Mouse (Mus musculus): ENCODE measurements around the gene Ece2. TPM values are rescaled to one million over a fixed set of nuclear protein-coding genes. Genes with fewer than 3 reads are reported as not detected.
A peak's percentile ranks its signal among the peaks of the same experiment; 100 is the strongest.

Ece2 gene
- polyA plus RNA-seq, 1 experiment from 2014 or later: 0.39 TPM

GRCm38 (mm10) chr16:20672500-20672902, 42.9 kb downstream of the Ece2 start:
- ATAC-seq (ENCODE audit: low read depth): peak; percentile 81
- Histone ChIP-seq H3K9ac (peak overlapping the region; percentile 96), H3K9me3 (replicated peaks) (no peaks in the 10 kb centered on the region), H3K4me3 (replicated peaks) (peak overlapping the region; percentile 98), H3K4me2 (peak overlapping the region; percentile 83), H3K36me3 (peaks cover 35% of the 10 kb centered on the region), H3K27me3 (no peaks in the 10 kb centered on the region), H3K27ac (peak overlapping the region; percentile 95), H3K4me1 (replicated peaks) (peaks cover 47% of the 10 kb centered on the region)
- peak; percentile 91 for DNase-seq
- WGBS (ENCODE audit: insufficient replicate concordance): under 1% methylated on average over 38 of the region's 38 CpGs

GRCm38 (mm10) chr16:20672965-20673705, 43.5 kb downstream of the Ece2 start:
- Histone ChIP-seq H3K9ac (peak overlapping the region; percentile 96), H3K27ac (peak overlapping the region; percentile 95), H3K4me1 (replicated peaks) (peaks cover 54% of the 10 kb centered on the region), H3K9me3 (replicated peaks) (no peaks in the 10 kb centered on the region), H3K4me3 (replicated peaks) (peak overlapping the region; percentile 98), H3K4me2 (peak overlapping the region; percentile 83), H3K27me3 (no peaks in the 10 kb centered on the region), H3K36me3 (peaks cover 41% of the 10 kb centered on the region)
- under 1% methylated on average over 61 of the region's 78 CpGs for WGBS (ENCODE audit: insufficient replicate concordance)
- ATAC-seq (ENCODE audit: low read depth) (peak; percentile 69), DNase-seq (peak; percentile 38)

- Histone ChIP-seq H3K9ac (peak overlapping the region; percentile 96), H3K36me3 (peaks cover 48% of the 10 kb centered on the region), H3K27ac (peak overlapping the region; percentile 95), H3K27me3 (no peaks in the 10 kb centered on the region), H3K4me3 (replicated peaks) (peak overlapping the region; percentile 98), H3K4me2 (peak overlapping the region; percentile 83), H3K9me3 (replicated peaks) (no peaks in the 10 kb centered on the region), H3K4me1 (replicated peaks) (peaks cover 60% of the 10 kb centered on the region)
- WGBS (ENCODE audit: insufficient replicate concordance): 3% methylated on average over 14 of the region's 14 CpGs
- peak; percentile 75 for DNase-seq
- ATAC-seq (ENCODE audit: low read depth): peak; percentile 78
Measured at GRCm38 (mm10) chr16:20673706-20674303, 44.2 kb downstream of the Ece2 start.

GRCm38 (mm10) chr16:20675213-20675612, 45.6 kb downstream of the Ece2 start:
- Histone ChIP-seq H3K4me3 (replicated peaks) (peak overlapping the region; percentile 98), H3K9me3 (replicated peaks) (no peaks in the 10 kb centered on the region), H3K4me1 (replicated peaks) (peaks cover 66% of the 10 kb centered on the region), H3K36me3 (peaks cover 62% of the 10 kb centered on the region), H3K9ac (peak overlapping the region; percentile 96; the same call in 1 of the 2 replicates), H3K27ac (peak overlapping the region; percentile 95), H3K4me2 (peak overlapping the region; percentile 83), H3K27me3 (no peaks in the 10 kb centered on the region)
- 84% methylated on average over 6 of the region's 6 CpGs for WGBS (ENCODE audit: insufficient replicate concordance)
- DNase-seq (no peak), ATAC-seq (ENCODE audit: low read depth) (no peak)

GRCm38 (mm10) chr16:20676702-20677101, 47.1 kb downstream of the Ece2 start:
- H3K27ac ChIP-seq: no peak overlapping the region
- 75% methylated on average over 4 of the region's 4 CpGs for WGBS (ENCODE audit: insufficient replicate concordance)
- H3K4me1 ChIP-seq (replicated peaks): peaks cover 64% of the 10 kb centered on the region

GRCm38 (mm10) chr16:20677380-20677779, 47.8 kb downstream of the Ece2 start:
- Histone ChIP-seq H3K36me3 (peaks cover 84% of the 10 kb centered on the region), H3K9me3 (replicated peaks) (no peaks in the 10 kb centered on the region), H3K4me1 (replicated peaks) (peaks cover 58% of the 10 kb centered on the region), H3K4me3 (replicated peaks) (no peak overlapping the region), H3K9ac (peak overlapping the region; percentile 48), H3K4me2 (no peak overlapping the region), H3K27me3 (no peaks in the 10 kb centered on the region), H3K27ac (peak overlapping the region; percentile 72)
- ATAC-seq (ENCODE audit: low read depth) (no peak), DNase-seq (no peak)
- 78% methylated on average over 5 of the region's 5 CpGs for WGBS (ENCODE audit: insufficient replicate concordance)

More at GRCm38 (mm10) chr16:20676702-20677101, 47.1 kb downstream of the Ece2 start:
- Histone ChIP-seq H3K9me3 (replicated peaks) (no peaks in the 10 kb centered on the region), H3K4me3 (replicated peaks) (no peak overlapping the region), H3K4me2 (no peak overlapping the region), H3K9ac (no peak overlapping the region), H3K36me3 (peaks cover 77% of the 10 kb centered on the region), H3K27me3 (no peaks in the 10 kb centered on the region)
- DNase-seq (no peak), ATAC-seq (ENCODE audit: low read depth) (no peak)

- ATAC-seq (ENCODE audit: low read depth) (peak; percentile 54; the same call in 1 of the 2 replicates), DNase-seq (no peak)
- Histone ChIP-seq H3K9ac (peak overlapping the region; percentile 48; the same call in 1 of the 2 replicates), H3K27ac (peak overlapping the region; percentile 72), H3K4me3 (replicated peaks) (no peak overlapping the region), H3K4me2 (no peak overlapping the region), H3K9me3 (replicated peaks) (no peaks in the 10 kb centered on the region), H3K4me1 (replicated peaks) (peaks cover 58% of the 10 kb centered on the region), H3K36me3 (peaks cover 91% of the 10 kb centered on the region), H3K27me3 (no peaks in the 10 kb centered on the region)
- WGBS (ENCODE audit: insufficient replicate concordance): 70% methylated on average over 10 of the region's 10 CpGs
Measured at GRCm38 (mm10) chr16:20677974-20678675, 48.5 kb downstream of the Ece2 start.

GRCm38 (mm10) chr16:20690774-20691173, 61.1 kb downstream of the Ece2 start:
- no peak for ATAC-seq (ENCODE audit: low read depth)
- H3K9me3 ChIP-seq (replicated peaks): no peaks in the 10 kb centered on the region
- H3K27me3 ChIP-seq: peaks cover 24% of the 10 kb centered on the region
- no peak overlapping the region for H3K4me3 ChIP-seq (replicated peaks)
- DNase-seq: no peak
- H3K27ac ChIP-seq: 0 out of 2 replicates have a peak overlapping the region, but pooled peaks have one; percentile 23
- peaks cover 68% of the 10 kb centered on the region for H3K36me3 ChIP-seq
- H3K9ac ChIP-seq: no peak overlapping the region
- no peak overlapping the region for H3K4me2 ChIP-seq
- peaks cover 68% of the 10 kb centered on the region for H3K4me1 ChIP-seq (replicated peaks)
- WGBS (ENCODE audit: insufficient replicate concordance): 63% methylated on average over 3 of the region's 3 CpGs

- WGBS (ENCODE audit: insufficient replicate concordance): 91% methylated on average over 1 of the region's 1 CpGs
- Histone ChIP-seq H3K4me3 (replicated peaks) (no peak overlapping the region), H3K36me3 (peaks cover 60% of the 10 kb centered on the region), H3K9ac (no peak overlapping the region), H3K27ac (no peak overlapping the region), H3K4me2 (no peak overlapping the region), H3K9me3 (replicated peaks) (no peaks in the 10 kb centered on the region), H3K27me3 (peaks cover 32% of the 10 kb centered on the region), H3K4me1 (replicated peaks) (peaks cover 74% of the 10 kb centered on the region)
- DNase-seq (no peak), ATAC-seq (ENCODE audit: low read depth) (no peak)
Measured at GRCm38 (mm10) chr16:20691617-20692016, 62.0 kb downstream of the Ece2 start.

- WGBS (ENCODE audit: insufficient replicate concordance): 60% methylated on average over 16 of the region's 16 CpGs
- peak overlapping the region; percentile 70 for H3K4me3 ChIP-seq (replicated peaks)
Measured at GRCm38 (mm10) chr16:20692241-20692965, 62.8 kb downstream of the Ece2 start.

More at GRCm38 (mm10) chr16:20692241-20692965, 62.8 kb downstream of the Ece2 start:
- Histone ChIP-seq H3K27me3 (peaks cover 40% of the 10 kb centered on the region), H3K9me3 (replicated peaks) (no peaks in the 10 kb centered on the region), H3K36me3 (peaks cover 52% of the 10 kb centered on the region), H3K4me2 (peak overlapping the region; percentile 96), H3K9ac (peak overlapping the region; percentile 81), H3K27ac (peak overlapping the region; percentile 61), H3K4me1 (replicated peaks) (peaks cover 74% of the 10 kb centered on the region)
- ATAC-seq (ENCODE audit: low read depth) (no peak), DNase-seq (no peak)
